Mouse (Mus musculus) heart, postnatal 25 days (tissue): ENCODE data around the gene Orai3. TPM values are rescaled to one million over a fixed set of nuclear protein-coding genes. Genes with fewer than 3 reads are reported as not detected.

ENCODE experiments used
- DNase-seq: peaks from one replicate; pipeline ENCODE4 v3.0.0; 2022; ENCODE audit warnings: low spot score
- intact Hi-C: fragments of 180-260 bp; cut with DNase I; formaldehyde crosslinking; loops from one replicate; pipeline ENCODE4 v1.15.1; 2025
- total RNA-seq, 2 experiments: library from RNA; stranded (reverse); gene quantifications; 2 replicates each; pipeline ENCODE4 v1.2.3; 2021

Orai3 gene
- total RNA-seq, 2 experiments from 2014 or later = 16.5 to 19.4 TPM

DNA sequence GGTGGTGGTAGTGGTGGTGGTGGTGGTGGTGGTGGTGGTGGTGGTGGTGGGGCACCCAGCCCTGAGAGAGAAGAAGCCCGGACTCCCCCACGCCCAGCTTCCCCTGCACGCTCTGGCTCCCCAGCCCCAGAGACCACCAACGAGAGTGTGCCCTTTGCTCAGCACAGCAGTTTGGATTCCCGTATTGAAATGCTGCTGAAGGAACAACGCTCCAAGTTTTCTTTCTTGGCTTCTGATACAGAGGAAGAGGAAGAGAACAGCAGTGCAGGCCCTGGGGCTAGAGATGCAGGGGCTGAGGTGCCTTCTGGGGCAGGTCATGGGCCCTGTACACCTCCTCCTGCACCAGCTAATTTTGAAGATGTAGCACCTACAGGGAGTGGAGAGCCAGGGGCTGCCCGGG is 15.7 kb downstream of the Orai3 start, which contains the start of gene Gm49388:
Gm49388 (plus strand) TSS at position 301 of the 400 bp plus-strand sequence.
- no peak for DNase-seq
- intact Hi-C loops = no loop called here

DNA sequence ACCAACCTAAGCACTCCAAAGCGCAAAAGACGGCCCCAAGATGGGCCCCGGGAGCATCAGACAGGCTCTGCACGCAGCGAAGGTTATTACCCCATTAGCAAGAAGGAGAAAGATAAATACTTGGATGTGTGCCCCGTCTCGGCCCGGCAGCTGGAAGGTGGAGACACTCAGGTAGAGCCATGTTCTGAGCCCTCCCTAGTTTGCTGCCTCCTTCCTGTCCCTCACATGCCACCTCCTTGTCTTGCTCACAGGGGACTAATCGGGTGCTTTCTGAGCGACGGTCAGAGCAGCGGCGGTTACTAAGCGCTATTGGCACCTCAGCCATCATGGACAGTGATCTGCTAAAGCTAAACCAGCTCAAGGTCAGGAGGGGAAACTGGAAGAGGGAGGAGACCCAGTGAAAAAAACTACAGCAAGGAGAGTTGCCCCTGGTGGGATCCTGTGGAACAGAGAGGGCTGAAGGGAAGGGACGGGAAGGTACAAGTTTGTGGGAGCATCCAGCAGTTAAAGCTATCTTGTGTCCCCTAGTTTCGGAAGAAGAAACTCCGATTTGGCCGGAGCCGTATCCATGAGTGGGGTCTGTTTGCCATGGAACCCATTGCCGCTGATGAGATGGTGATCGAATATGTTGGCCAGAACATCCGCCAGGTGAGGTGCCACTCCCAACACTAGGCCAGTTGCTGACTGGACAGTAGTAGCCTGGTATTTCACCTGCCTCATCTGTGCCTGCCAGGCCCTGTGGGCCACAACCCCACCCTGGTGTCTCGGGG is 27.6 kb downstream of the Orai3 start:
- intact Hi-C loops = loop anchor here (5.0 kb wide), 1 partner anchor 135 kb away; the partner anchor contains the start of gene Prss8
- DNase-seq = no peak

DNA sequence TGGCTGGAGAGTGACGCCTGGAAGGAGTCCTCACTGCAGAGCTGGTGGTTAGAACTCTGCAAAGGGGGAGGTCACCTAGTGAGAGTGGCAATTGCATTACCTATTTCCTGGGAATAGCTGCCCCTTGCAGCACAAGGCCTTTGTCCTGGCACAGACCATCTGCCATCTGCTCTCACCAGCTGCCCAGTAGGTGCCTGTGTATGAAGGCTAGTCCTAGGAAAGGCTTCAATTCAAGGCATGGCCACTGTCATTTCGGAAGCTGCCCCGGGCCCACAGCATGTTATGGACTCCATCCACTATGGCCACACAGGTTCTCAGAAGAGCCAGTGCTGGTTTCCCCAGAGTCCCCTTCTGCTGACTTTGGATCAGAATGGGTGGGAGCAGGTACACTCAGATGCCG is 29.0 kb downstream of the Orai3 start:
- intact Hi-C loops = loop anchor here (2.0 to 5.0 kb wide), 2 partner anchors 78 to 134 kb away; partner anchors contain the start of genes Prss8, Zfp646 and Zfp668
- DNase-seq = no peak

DNA sequence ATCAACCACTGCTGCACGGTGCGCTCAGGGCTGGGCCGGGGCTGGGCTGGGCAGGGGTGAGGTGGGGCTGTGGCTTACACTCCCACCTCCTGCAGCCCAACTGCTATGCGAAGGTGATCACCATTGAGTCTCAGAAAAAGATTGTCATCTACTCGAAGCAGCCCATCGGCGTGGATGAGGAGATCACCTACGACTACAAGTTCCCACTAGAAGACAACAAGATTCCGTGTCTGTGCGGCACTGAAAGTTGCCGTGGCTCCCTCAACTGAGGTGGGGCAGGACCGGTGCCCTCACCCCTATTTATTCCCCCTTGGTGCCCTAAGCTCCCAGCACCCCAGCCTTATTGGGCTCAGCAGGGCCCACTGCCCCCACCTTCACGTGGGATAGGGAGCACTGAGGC is 29.6 kb downstream of the Orai3 start:
- intact Hi-C loops = loop anchor here (2.0 to 5.0 kb wide), 2 partner anchors 78 to 133 kb away; partner anchors contain the start of genes Prss8, Zfp646 and Zfp668
- no peak for DNase-seq

DNA sequence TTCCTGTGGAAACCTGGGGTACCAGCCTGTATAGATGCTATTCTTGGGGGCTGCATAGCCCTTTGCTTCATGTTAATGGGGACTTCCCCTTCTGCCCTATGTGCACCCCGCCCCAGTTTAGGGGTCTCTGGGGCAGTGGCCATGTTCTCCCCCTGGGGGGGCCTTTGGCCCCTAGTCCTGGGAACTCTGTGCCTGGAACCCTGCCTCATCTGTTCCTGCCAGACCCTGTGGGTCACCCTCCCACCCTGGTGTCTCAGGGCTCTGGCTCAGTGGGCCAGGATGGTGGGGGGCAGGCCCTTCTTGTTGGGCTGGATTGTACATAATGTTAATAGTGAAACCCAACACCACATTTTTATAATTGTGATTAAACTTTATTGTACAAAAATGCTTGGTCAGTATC is 30.1 kb downstream of the Orai3 start:
- no peak for DNase-seq
- intact Hi-C loops = loop anchor here (2.0 to 5.0 kb wide), 5 partner anchors 15 to 133 kb away; partner anchors contain the start of genes Prss53, Prss8, Zfp646 and Zfp668

DNA sequence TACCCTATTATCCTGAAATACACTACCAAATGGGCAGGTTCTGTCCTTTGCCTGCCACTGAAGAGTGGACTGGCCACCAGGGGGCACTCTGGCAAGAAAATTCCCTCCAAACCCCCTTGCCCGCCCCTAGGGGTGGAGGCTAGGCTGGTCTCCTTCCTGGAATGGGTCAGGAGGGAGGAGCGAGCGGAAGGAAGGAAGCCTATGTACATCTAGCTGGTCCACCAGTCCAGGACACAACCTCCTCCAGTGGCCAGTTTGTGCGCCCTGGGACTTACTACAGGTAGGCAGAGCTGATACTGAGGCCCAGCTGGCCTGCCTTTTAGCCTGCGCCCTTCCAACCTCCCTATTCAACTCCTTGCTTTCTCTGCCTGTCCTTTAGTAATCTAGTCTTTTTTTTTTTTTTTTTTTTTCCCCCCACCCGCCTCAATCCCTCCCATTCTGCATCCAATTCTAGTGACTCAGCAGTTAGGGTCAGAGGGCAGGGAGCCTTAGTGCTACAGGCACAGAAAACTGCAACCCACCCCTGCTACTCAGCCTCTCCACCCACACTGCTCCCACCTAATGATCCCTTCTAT is 30.9 kb downstream of the Orai3 start, which contains the start of gene Hsd3b7:
Hsd3b7 (plus strand) TSS at position 170 of the 575 bp plus-strand sequence.
- DNase-seq = peak; percentile 87
- intact Hi-C loops = loop anchor here (2.0 to 5.0 kb wide), 3 partner anchors 14 to 92 kb away; partner anchors contain the start of gene Prss53

DNA sequence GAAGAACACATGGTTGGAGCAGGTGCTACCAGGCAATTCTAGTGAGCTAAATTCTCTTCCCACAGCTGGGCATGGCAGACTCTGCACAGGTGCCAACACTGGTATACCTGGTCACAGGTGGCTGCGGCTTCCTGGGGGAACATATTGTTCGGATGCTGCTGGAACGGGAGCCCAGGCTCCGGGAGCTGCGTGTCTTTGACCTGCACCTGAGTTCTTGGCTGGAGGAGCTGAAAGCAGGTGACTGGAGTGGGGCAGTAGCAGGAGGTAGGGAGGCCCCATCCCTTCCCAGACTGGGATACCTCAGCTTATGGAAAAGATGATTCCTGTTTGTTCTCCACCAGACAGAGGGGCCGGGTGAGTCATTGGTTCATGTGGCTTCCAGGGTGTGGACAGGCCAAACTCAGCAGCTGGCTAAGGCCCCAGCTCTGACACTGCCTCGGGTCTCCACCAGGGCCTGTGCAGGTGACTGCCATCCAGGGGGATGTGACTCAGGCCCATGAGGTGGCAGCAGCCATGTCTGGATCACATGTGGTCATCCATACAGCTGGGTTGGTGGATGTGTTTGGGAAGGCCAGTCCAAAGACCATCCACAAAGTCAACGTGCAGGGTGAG is 31.5 kb downstream of the Orai3 start:
- no peak for DNase-seq
- intact Hi-C loops = loop anchor here (2.0 to 5.0 kb wide), 3 partner anchors 14 to 91 kb away; partner anchors contain the start of gene Prss53

DNA sequence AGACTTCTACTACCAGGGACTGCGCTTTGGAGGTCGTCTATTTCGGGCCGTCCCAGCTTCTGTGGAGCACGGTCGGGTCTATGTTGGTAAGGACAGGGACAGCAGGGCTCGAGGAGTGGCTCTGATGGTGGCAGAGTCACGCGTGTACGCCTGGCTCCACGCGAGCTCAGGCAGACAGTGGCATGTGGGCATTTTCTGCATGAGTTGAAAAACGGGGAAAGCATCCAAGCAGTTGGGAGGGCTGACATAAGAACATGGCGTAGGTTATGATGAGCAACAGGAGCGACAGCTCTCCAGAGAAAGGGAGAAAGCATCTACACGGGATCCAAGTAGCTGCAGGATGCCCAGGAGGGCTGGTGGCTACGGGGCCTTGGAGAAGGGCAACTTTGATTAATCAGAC is 32.7 kb downstream of the Orai3 start:
- no peak for DNase-seq
- intact Hi-C loops = loop anchor here (5.0 kb wide), 1 partner anchor 90 kb away; the partner anchor contains the start of gene Prss53

DNA sequence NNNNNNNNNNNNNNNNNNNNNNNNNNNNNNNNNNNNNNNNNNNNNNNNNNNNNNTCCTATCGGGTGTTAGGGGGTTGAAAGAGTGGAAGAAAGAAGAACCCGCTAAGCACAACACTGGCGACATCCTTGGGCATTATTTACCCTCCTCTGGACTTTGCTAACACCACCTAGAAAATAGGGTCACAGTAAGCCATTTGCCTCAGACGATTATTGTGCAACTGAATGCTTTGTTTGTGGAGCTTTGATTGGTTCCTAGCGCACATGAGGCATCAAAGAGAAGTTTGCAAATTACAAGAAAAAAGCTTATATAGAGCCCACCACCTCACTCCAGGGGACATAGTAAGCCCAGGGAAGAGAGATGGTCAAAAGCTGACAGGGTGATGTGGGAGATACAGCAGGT is 39.2 kb downstream of the Orai3 start:
- intact Hi-C loops = no loop called here
- DNase-seq = no peak

DNA sequence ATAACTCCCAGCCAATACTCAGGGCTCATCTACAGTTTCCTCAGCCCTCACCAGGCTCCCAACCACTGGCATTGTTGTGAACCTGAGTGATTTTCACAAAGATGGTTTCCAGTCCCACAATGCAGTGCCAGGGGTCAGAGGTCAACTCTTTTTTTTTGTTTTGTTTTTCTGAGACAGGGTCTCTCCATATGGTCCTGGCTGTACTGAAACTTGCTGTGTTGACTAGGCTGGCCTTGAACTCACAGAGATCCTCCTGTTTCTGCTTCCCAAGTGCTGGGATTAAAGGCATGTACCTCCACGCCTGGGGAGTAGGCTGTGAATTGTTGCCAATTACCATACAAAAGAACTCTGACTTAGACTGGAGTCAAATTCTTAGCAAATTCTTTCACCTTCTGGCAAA is 40.2 kb downstream of the Orai3 start:
- intact Hi-C loops = no loop called here
- DNase-seq = no peak

DNA sequence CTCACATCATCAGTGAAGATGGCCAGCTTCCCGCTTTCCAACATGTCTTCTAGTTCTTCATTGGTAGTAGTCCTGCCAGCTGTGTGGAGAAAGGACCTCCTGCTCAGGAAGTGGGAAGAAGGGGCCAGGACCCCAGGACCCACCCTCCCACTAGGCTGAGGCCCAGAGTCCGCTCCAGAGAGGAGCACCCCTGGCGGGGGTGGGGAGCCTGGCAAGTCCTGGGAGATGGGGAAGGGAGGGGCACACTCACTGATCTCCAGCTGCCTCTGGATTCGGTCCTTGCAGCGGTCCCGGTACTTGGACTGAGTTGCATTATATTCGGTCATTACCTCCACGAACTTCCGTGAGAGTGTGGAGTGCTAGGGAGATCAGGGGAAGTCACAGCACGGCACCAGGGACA is 41.0 kb downstream of the Orai3 start:
- intact Hi-C loops = no loop called here
- no peak for DNase-seq

DNA sequence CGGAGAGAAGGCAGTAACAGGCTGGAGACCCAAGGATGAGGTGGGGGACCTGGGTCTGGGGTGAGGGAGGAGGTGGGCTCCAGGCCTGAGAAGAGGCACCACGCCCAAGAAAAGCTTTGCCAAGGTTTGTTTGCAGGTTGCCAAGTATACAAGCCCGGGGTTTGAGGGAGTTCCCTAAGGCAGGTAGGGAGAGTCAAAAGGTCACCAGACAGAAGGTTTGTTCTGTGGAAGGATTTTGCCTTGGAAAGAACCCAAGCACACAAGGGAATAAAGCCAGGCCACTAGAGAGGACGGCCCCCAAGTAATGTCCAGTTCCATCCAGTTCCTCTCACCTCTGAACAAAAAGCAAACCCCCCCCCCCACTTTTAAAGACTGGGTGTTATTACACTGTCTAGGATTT is 41.6 kb downstream of the Orai3 start:
- DNase-seq = no peak
- intact Hi-C loops = no loop called here

DNA sequence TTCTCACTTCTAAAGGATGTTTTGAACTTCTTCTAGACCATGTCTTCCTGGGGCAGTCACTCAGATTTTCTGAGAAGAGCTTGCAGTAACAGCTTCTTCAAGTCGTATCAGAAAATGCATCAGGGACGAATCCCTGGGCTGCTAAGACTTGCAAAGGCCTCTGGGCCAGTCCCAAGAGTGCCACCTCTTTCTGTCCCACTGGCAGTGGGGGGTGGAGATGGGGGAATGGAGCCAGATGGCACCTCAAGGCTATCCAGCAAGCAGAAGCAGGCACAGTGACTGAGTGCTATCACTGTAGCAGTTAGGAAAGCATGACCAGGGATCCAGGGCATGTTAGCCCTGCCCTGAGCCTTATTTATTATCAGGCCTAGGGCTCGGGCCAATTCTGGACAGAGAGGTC is 42.7 kb downstream of the Orai3 start:
- intact Hi-C loops = no loop called here
- no peak for DNase-seq

DNA sequence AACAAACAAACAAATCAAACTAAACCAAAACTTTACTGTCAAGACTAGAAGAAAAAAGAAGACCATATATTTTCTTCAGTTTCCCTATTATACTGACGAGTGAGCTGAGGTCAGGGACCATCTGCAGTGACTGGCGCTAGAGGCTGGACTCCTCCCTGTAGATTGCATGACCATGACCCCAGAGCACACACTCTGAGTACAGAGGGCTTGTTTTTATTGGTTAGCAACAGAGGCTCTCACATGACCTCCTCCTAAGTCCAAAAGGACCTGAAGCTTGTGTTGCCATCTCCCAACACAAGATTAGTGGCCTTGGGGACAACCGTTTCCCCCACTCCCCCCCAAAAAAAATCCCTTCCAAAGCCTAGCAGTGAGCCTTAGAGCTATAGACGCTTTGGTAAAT is 44.2 kb downstream of the Orai3 start:
- DNase-seq = no peak
- intact Hi-C loops = loop anchor here (2.0 kb wide), 1 partner anchor 13 kb away; the partner anchor contains the start of gene Hsd3b7

DNA sequence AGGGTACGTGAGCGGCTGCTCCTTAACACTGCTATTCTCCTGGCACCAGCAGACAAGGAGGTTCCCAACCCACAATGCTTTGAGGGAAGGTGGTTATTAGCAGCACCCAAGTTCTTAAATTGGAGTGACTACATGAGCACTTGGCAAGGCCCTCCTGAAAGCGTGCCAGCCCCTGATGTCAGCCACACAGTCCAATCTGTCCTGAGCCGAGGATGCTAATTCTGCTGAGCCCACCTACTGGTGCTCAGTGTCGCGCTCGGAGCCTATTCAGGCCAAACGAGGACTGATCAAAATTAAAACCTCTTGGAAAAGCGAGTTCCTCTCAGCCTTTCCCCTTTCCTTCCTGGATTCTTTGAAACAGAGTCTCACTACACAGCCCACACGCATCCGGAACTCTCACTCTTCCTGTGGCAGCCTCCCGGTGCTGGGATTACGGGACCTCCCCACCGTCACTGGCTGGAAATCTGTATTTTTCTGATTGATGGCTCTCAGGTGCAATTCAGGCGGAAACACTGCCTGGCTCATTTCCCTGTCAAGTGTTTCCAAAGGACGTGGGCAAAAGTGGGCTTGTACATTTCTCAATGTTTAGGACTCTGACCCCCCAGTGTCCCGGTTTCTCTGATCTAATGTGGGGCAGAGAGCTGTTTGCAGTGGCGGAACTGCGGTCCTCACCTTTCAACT is 44.8 kb downstream of the Orai3 start:
- DNase-seq = peak; percentile 75
- intact Hi-C loops = loop anchor here (2.0 kb wide), 1 partner anchor 14 kb away; the partner anchor contains the start of gene Hsd3b7

DNA sequence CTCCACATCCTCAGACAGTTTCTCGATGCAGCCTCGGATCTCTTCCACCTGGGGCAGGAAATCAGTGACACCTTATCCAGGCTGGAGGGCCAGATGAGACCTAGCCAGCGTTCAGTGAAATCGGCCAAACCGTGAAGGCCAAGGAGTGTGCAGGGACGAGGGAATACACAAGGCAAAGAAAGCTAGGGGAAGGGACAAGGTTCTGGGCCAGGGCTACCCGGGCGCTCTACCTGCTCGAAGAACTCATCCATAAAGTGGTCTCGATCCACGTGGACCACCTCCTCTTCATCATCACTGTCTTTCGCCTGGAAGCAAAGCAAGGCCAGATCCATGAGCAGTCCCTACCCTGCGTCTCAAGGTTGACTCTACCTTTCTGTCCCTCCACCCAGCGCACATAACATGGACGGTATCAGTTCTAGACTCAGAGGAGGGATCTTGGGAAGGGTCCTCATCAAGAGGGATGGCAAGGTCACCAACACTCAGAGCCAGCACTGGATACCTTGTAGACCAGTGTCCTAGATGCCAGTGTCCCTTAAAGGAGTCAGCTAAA is 45.6 kb downstream of the Orai3 start:
- no peak for DNase-seq
- intact Hi-C loops = loop anchor here (2.0 kb wide), 1 partner anchor 14 kb away; the partner anchor contains the start of gene Hsd3b7

DNA sequence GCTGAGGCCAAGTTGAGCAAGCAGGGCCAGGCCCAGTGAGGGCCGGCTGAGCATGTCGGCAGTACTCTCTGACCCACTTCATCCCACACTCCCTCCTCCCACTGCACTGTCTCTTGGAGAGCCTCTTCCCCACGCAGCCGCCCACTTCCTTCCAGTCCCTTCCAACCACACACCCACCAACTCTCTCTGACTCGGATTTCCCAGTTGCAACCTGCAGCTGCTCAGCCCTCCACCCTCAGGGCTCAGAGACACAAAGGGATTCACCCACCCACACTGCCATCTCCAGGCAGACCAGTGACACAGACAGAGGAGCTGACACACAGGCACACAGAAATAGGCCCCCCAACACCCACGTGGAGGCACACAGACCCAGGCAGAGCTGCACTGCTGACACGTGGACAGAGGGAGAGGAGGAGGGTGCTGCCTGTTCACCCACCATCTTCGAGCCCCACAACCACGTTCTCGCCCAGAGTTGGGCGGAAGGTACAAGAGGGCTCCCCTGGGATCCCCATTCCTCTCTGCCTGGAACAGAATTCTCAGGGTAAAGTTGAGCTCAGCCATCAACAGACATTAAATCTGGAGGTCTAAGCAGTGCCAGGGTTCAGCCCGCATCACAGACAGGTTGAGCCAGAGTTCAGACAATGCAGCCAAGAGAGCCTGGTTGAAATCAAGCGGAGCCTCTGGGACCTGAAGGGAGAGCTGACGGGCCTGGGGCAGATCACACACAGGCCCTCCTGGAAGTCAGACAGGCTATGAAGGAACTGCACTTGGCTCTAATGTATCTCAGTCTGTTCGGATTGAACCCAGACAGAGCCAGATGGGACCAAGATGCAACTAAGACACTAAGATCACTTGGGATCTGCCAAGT is 46.6 kb downstream of the Orai3 start:
- DNase-seq = peak; percentile 53
- intact Hi-C loops = loop anchor here (2.0 kb wide), 1 partner anchor 15 kb away; the partner anchor contains the start of gene Hsd3b7

DNA sequence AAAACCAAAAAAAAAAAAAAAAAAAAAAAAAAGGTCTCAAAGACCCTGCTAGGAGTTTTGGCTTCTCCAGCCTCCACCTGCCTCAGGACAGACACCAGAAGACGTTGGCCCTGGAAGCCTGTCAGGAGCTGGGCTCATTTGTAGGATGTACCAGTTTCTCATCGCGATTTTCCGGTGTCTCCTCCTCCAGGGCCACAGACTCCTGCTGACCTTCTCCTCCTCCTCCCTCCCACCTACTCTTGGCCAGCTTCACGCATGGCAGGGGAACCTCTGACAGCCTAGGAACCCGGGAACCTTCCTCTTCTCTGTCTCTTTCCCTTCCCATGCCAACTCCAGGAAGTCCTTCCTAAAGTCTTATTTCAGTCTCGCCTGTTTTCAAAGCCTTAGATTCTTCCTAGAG is 47.4 kb downstream of the Orai3 start:
- no peak for DNase-seq
- intact Hi-C loops = no loop called here
